Mouse (Mus musculus) cerebellum, adult 11-12 months (tissue): Measurements from ENCODE around the gene RPS10-NUDT3.

Experiments used
- DNase-seq: peaks from one replicate; pipeline ENCODE4 v3.0.0; 2022

RPS10-NUDT3 gene

GRCm38 (mm10) chr17:27609576-27609975 is 25.4 kb downstream of the RPS10-NUDT3 start:
- DNase-seq, result no peak

GRCm38 (mm10) chr17:27603522-27604234 is 31.3 kb downstream of the RPS10-NUDT3 start:
- peak; percentile 60 for DNase-seq

- DNase-seq, result no peak
Observed at GRCm38 (mm10) chr17:27603036-27603435, 32.0 kb downstream of the RPS10-NUDT3 start.

GRCm38 (mm10) chr17:27600869-27601268 is 34.2 kb downstream of the RPS10-NUDT3 start:
- peak; percentile 87 for DNase-seq

- no peak for DNase-seq
Observed at GRCm38 (mm10) chr17:27600286-27600685, 34.7 kb downstream of the RPS10-NUDT3 start.

- no peak for DNase-seq
Observed at GRCm38 (mm10) chr17:27596376-27597190, 38.4 kb downstream of the RPS10-NUDT3 start.

GRCm38 (mm10) chr17:27595659-27596375 is 39.2 kb downstream of the RPS10-NUDT3 start:
- DNase-seq, result no peak

GRCm38 (mm10) chr17:27592565-27592910 is 42.5 kb downstream of the RPS10-NUDT3 start:
- DNase-seq, result no peak

- no peak for DNase-seq
Observed at GRCm38 (mm10) chr17:27591826-27592564, 43.0 kb downstream of the RPS10-NUDT3 start.

GRCm38 (mm10) chr17:27588231-27588630 is 46.8 kb downstream of the RPS10-NUDT3 start:
- DNase-seq, result no peak

- DNase-seq, result no peak
Observed at GRCm38 (mm10) chr17:27587252-27587651, 47.8 kb downstream of the RPS10-NUDT3 start.

GRCm38 (mm10) chr17:27586661-27587060 is 48.4 kb downstream of the RPS10-NUDT3 start:
- no peak for DNase-seq

GRCm38 (mm10) chr17:27583185-27583894 is 51.7 kb downstream of the RPS10-NUDT3 start:
- DNase-seq, result no peak

- no peak for DNase-seq
Observed at GRCm38 (mm10) chr17:27580392-27581068, 54.5 kb downstream of the RPS10-NUDT3 start.

GRCm38 (mm10) chr17:27579816-27580215 is 55.2 kb downstream of the RPS10-NUDT3 start:
- peak; percentile 83 for DNase-seq

- DNase-seq, result no peak
Observed at GRCm38 (mm10) chr17:27578487-27578886, 56.5 kb downstream of the RPS10-NUDT3 start.

- peak; percentile 61 for DNase-seq
Observed at GRCm38 (mm10) chr17:27577468-27577867, 57.6 kb downstream of the RPS10-NUDT3 start.

- no peak for DNase-seq
Observed at GRCm38 (mm10) chr17:27576056-27576455, 59.0 kb downstream of the RPS10-NUDT3 start.

GRCm38 (mm10) chr17:27575116-27575776 is 59.8 kb downstream of the RPS10-NUDT3 start:
- DNase-seq, result peak; percentile 51

GRCm38 (mm10) chr17:27574470-27575115 is 60.4 kb downstream of the RPS10-NUDT3 start:
- peak; percentile 94 for DNase-seq
